Mouse (Mus musculus): ENCODE measurements around the gene Zfand2b. TPM values are rescaled to one million over a fixed set of nuclear protein-coding genes. Genes with fewer than 3 reads are reported as not detected.

The Zfand2b gene
- total RNA-seq, 2 experiments from 2014 or later = 14.6 to 17.7 TPM

- Histone ChIP-seq H3K27ac (peak overlapping the region; percentile 98), H3K4me3 (peak overlapping the region; percentile 88)
- intact Hi-C loops (cut with DNase I) = loop anchor here (2.0 kb wide), 1 partner anchor 18 kb away; the partner anchor contains the start of gene Dnajb2
- peak; percentile 19; the same call in 1 of the 2 replicates for TF ChIP-seq CTCF (IDR thresholded peaks at IDR 0.05)
- DNase-seq = peak; percentile 95
These were observed 50.6 kb downstream of the Zfand2b start for GRCm38 (mm10) chr1:75219078-75219477.

GRCm38 (mm10) chr1:75219531-75219930 is 51.1 kb downstream of the Zfand2b start, which contains the start of gene Tuba4a:
Gene Tuba4a (minus strand): TSS chr1:75219865.
- H3K4me3 ChIP-seq = peak within 1 kb of the TSS; percentile 88
- peak within 1 kb of the TSS; percentile 98 for H3K27ac ChIP-seq
- DNase-seq = peak; percentile 69
- TF ChIP-seq CTCF (IDR thresholded peaks at IDR 0.05) = peak; percentile 31
- intact Hi-C loops (cut with DNase I) = loop anchor here (2.0 kb wide), 1 partner anchor 17 kb away; the partner anchor contains the start of gene Dnajb2

Small RNA genes lying within 50 kb of the gene (microRNA-seq; reads per million reads assigned to microRNA genes)
- gene Gm27943 = not detected

Other genes starting within 250 kb of the Zfand2b start
- not detected for gene Cfap65, start 233.0 kb upstream of the Zfand2b start, total RNA-seq (2021)
- under 1 TPM; 0.11 to 0.18 TPM for gene Ihh, start 217.0 kb upstream of the Zfand2b start, total RNA-seq (2021)
- gene Nhej1, start 43.4 kb upstream of the Zfand2b start, total RNA-seq (2021) = 1 to 10 TPM; 4.5 to 6.6 TPM
- gene Slc23a3, start 34.8 kb upstream of the Zfand2b start, total RNA-seq (2021) = not detected
- 10 to 100 TPM; 14.0 to 14.4 TPM for gene Cnppd1, start 25.9 kb upstream of the Zfand2b start, total RNA-seq (2021)
- 10 to 100 TPM in 1 of 2 experiments, 1 to 10 TPM in 1; 7.7 to 11.5 TPM for gene Retreg2, start 25.9 kb upstream of the Zfand2b start, total RNA-seq (2021)
- 10 to 100 TPM; 18.9 to 20.4 TPM for gene Abcb6, start 11.7 kb downstream of the Zfand2b start, total RNA-seq (2021)
- 1 to 10 TPM; 5.5 to 5.9 TPM for gene Ankzf1, start 23.5 kb downstream of the Zfand2b start, total RNA-seq (2021)
- 100 to 1,000 TPM; 107 to 113 TPM for gene Atg9a, start 23.6 kb downstream of the Zfand2b start, total RNA-seq (2021)
- 1 to 10 TPM; 1.0 to 1.5 TPM for gene Glb1l, start 42.2 kb downstream of the Zfand2b start, total RNA-seq (2021)
- gene Stk16, start 42.2 kb downstream of the Zfand2b start, total RNA-seq (2021) = 10 to 100 TPM; 18.8 to 20.2 TPM
- gene Tuba4a, start 51.2 kb downstream of the Zfand2b start, total RNA-seq (2021) = 1,000 to 10,000 TPM; 1,043 to 1,330 TPM
- not detected for gene A630095N17Rik, start 63.5 kb downstream of the Zfand2b start, total RNA-seq (2021)
- gene Dnajb2, start 67.8 kb downstream of the Zfand2b start, total RNA-seq (2021) = 10 to 100 TPM; 83.2 to 88.9 TPM
- gene Ptprn, start 95.9 kb downstream of the Zfand2b start, total RNA-seq (2021) = not detected
- not detected for gene Resp18, start 109.8 kb downstream of the Zfand2b start, total RNA-seq (2021)
- gene Dnpep, start 149.3 kb downstream of the Zfand2b start, total RNA-seq (2021) = 10 to 100 TPM; 40.9 to 49.6 TPM
- gene Des, start 191.7 kb downstream of the Zfand2b start, total RNA-seq (2021) = 1,000 to 10,000 TPM; 2,035 to 2,198 TPM
- gene Speg, start 206.7 kb downstream of the Zfand2b start, total RNA-seq (2021) = 100 to 1,000 TPM; 268 to 311 TPM